Mouse (Mus musculus) thymus, postnatal 0 days (tissue): ENCODE data around the gene Frrs1. TPM values are rescaled to one million over a fixed set of nuclear protein-coding genes. Genes with fewer than 3 reads are reported as not detected.

Source experiments
- DNase-seq: peaks from one replicate; pipeline ENCODE4 v3.0.0-alpha.2; 2015; ENCODE audit warnings: low spot score
- polyA plus RNA-seq: library from polyadenylated mRNA; unstranded; fragments of >200 nt; fragmentation: Nextera tagmentation; extraction: Ambion mirVana; gene quantifications from 2 replicates; pipeline ENCODE4 v1.2.1, GENCODE M21; 2015

Gene Frrs1
- polyA plus RNA-seq, 1 experiment from 2014 or later = 14.9 TPM

GRCm38 (mm10) chr3:116906596-116906995 is 47.3 kb downstream of the Frrs1 start:
- DNase-seq = no peak

GRCm38 (mm10) chr3:116914374-116914773 is 55.1 kb downstream of the Frrs1 start:
- no peak for DNase-seq

DNA sequence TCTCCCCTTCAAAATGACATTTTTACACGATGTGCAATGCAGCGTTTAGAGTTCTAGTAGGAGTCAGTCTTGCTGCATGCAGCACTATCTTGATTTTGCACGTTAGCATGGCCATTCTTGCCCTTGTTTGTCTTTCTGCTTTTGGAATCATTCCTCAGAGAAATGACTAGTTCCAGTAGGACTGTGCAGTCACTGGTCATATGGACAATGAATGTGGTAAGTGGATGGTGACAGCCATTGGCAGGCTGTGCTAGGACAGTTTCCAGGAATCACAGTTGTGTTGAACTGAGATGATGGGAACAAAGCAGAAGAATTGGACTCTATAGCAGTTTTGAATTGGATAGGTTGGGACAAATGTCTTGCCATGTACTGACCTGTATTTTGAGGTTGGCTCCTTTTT is 55.7 kb downstream of the Frrs1 start:
- DNase-seq = no peak

GRCm38 (mm10) chr3:116917016-116917415 is 57.8 kb downstream of the Frrs1 start:
- DNase-seq = no peak

DNA sequence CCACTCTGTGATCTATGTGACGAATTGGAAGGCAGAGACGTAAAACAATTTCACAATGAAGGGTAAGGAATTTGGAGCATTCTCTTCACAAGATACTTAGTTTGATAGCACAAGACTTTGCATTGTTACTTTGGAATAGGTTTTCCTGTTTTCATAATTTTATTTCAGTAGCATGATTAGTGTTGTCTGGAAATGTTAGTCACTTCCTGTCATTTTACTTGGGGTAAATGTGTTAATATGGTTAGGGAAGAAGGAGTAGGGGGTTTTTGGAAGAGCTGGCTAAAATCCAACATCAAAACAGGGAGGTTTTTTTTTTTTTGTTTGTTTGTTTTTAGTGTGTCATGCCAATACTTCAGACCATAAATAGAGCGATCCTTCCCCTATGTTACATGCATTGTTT is 62.3 kb downstream of the Frrs1 start:
- no peak for DNase-seq

DNA sequence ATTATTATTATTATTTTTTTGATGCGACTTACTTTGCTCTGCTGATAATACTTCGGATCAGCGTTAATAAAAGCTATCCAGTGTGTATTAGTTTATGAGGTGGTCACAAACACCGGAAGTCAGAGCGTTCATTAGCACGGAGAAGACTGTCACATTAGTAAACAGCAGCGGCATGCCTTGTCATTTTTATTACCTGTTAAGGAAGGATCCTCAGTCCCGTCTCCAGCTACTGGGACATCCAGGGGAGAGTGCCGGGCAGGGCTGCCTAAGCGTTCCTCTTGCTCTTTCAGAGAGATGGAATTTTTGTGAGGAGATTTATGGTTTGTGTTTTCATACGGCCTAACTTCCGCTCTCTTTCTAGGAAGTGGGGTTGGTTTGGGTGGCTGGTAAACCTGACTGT is 63.8 kb downstream of the Frrs1 start:
- DNase-seq = no peak

DNA sequence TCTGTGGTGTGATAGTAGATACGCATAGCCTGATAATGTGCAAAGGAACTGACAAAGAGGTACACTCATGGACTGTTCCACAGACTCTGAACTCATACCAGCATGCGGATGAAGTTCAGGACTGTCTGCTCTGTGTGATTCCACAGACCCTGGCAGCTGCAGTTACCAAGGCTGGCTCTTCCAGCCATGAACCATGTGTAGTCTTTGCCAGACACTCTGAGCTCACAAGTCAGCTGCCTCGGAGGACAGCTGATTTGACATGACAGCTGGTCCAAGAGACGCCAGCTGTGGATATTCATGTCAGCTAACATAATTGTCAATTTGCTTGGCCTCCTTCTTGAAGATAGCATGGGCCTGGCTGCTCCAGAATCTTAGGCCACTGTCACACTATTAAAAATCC is 69.7 kb downstream of the Frrs1 start:
- no peak for DNase-seq

DNA sequence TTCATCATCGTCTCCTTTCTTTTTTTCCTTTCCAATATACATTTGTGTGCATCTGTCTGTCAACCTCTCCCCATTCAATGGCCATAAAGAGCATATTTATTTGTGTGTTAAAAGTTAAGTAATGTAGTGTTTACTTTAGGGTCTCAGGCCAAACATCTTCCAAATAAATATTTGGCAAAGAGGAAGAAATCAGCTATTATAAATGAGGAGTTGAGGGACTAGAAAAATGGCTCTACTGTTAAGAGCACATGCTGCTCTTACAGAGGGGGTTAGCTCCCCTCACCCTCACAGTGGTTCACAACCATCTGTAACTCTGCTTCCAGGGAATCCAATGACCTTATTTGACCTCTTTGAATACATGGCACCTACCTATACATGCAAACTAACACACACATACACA is 73.9 kb downstream of the Frrs1 start:
- no peak for DNase-seq

GRCm38 (mm10) chr3:116936934-116937691 is 77.8 kb downstream of the Frrs1 start:
- DNase-seq = no peak

DNA sequence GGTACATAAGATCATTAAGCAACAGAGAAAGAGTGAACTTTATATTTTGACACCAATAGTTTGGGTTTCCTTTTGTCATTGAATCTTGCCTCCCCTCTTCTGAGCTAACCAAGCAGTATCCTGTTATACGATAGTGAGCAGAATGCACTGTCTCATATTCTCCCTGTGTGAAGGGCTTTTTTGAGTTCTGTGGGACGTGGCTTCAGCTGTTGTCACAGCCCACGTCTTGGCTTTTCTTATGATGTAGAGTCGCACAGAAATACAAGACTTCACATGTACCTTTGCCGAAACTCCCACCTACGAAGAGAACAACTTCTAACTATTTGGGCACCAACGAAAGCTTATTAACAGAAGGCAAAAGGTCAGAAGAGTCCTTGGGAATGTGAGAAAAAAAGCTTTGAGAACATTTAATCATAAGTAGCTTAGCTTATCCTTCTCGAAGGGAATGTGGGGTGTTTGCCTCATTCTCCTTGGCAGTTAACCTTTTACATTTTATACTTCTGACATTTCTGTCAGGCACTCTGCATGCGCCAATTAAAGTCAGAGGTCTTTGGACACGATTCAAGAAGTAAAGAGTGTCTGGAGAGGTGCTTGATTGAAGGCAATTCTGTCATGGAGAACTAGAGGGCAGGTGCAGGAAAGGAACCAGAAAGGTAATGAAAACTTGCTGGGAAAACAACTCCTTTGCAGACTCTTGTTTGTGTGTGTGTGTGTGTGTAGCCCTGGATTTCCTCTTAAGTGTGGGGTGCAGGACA is 81.7 kb downstream of the Frrs1 start:
- no peak for DNase-seq

DNA sequence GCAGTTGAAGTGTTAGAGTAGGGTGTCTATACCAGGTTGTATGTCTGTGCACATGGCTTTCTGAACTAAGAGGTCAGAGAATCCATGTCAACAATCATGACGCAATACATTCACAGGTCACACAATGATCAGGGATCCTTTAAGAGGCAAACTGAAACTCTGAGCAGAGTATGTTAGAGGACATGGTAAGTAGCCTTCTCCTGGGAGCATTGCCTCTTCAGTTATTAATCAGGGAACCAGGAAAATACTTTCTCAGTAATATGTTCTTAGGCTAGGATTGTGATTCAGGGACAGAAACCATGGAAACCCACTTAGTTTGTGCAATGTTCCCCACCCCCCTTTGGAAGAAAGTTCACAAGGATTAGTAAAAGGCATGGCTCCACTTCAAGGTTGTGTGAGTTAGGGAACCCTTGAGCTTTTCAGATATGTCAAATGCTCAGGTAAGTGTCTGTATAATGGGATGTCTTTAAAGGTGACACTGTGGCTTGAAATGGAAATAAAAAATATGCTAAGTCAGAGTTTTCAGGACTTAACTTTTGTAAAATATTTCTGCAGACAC is 82.4 kb downstream of the Frrs1 start:
- no peak for DNase-seq

DNA sequence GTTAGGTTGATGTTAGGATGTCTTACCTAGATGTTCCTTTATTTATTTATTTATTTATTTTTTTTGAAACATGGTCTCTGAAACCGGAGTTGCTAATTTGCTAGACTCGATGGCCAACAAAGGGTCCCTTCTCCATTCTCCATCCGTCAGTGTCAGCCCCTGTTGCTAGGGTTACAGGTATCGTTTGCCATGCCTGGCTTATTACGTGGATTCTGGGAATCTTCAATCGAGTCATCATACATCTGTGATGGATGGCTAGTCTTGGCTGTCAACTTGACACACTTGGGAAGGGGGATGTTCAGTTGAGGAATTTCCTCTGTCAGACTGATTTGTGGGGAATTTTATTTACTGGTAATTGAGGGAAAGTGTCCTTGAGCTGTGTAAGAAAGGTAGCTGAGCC is 83.5 kb downstream of the Frrs1 start:
- no peak for DNase-seq

GRCm38 (mm10) chr3:116943422-116943821 is 84.2 kb downstream of the Frrs1 start:
- DNase-seq = no peak

- no peak for DNase-seq
Measured at GRCm38 (mm10) chr3:116946476-116946875, 87.2 kb downstream of the Frrs1 start.

DNA sequence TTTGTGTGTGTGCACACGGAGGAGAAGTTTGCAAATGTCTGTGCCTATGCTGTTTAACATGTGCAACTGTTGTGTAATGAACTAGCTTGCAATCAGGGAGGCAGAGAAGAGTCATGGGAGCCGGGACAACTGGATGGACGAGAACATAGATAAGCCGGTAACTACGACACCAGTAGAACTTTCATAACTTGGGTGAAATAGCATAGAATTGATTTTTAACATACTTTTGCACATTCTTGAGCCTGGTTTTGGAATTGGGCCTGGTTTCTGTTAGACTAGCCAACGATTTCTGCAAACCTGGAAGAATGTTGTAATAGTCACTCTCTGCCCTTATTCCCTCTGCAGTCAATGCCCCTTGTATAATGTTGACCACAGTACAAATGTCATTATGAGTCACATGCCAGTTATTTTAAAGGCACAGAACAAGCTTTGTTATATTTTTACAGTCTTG is 91.4 kb downstream of the Frrs1 start:
- DNase-seq = no peak

DNA sequence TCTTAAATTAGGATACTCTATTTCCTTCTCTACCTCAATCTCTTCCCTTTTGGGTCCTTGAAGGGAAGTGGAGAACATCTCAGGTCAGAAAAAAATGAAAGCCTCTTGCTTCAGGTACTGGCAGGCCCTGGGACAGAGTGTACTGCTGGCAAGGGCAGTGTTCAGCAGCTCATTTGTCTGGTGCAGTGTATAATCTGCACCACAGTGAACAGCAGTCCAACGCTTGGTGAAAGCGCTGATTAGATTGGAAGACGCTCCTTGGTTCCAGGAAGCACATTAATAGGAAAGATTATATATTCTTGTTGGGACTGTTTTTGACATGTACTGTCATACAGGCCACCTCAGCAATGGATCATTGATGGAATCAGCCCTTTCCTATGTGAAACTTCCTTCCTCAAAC is 92.2 kb downstream of the Frrs1 start:
- DNase-seq = no peak

GRCm38 (mm10) chr3:116952242-116952899 is 93.1 kb downstream of the Frrs1 start:
- DNase-seq = no peak

- no peak for DNase-seq
Measured at GRCm38 (mm10) chr3:116953366-116953765, 94.1 kb downstream of the Frrs1 start.

- DNase-seq = no peak
Measured at GRCm38 (mm10) chr3:116955061-116955460, 95.8 kb downstream of the Frrs1 start.
